Comparison of ENCODE assay signal across 8 mouse cellular contexts in the genomic region with DNA sequence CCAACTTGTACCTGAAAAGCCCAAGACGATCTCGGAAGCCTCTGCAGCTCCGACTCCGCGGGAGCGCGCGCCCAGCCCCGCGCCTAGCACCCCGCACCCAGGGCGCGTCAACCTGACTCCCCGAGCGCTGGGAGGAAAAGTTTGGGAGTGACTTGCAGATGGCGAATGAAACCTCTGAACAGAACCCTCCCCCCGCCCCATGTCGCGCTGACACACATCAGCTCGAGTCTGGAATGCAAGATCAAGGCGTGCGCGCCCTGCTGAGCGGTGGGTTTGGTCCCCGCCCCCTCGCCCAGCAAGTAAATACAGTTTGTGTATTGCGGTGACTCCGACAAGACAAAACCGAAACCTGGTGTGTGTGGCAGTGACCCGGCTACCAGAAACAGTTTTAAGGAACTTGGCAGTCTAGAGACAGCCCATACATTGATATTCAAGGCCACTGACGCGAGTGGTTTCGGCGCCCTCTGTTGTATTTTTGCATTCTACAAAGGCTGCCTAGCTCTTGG. TPM values are rescaled to one million over a fixed set of nuclear protein-coding genes. Genes with fewer than 3 reads are reported as not detected.
A peak's percentile ranks its signal among the peaks of the same experiment; 100 is the strongest.
DNase-seq lines count a peak whose midpoint lies in the region; ATAC-seq lines count a peak whose summit lies in the region.

A gene (minus strand): TSS at position 193 of the 506 bp plus-strand sequence.

- H3K4me3 ChIP-seq in forebrain, embryonic 16.5 days (replicated peaks; ENCODE audit: low read length), result peak within 1 kb of the TSS; percentile 86
- peak within 1 kb of the TSS; percentile 85 for H3K4me3 ChIP-seq in hindbrain, embryonic 13.5 days

- peak within 1 kb of the TSS; percentile 95 for H3K4me2 ChIP-seq in forebrain, embryonic 16.5 days (ENCODE audit: low read length)
- H3K4me2 ChIP-seq in hindbrain, embryonic 13.5 days, result peak within 1 kb of the TSS; percentile 90

- no peaks in the 10 kb centered on the region for H3K36me3 ChIP-seq in forebrain, embryonic 16.5 days (ENCODE audit: control insufficient read depth, insufficient read depth)
- H3K36me3 ChIP-seq in hindbrain, embryonic 13.5 days, result no peaks in the 10 kb centered on the region

- WGBS in forebrain, embryonic 16.5 days, result under 1% methylated on average over 34 of the region's 34 CpGs
- WGBS in hindbrain, embryonic 13.5 days, result under 1% methylated on average over 34 of the region's 34 CpGs

- peaks cover 17% of the 10 kb centered on the region for H3K4me1 ChIP-seq in forebrain, embryonic 16.5 days (replicated peaks; ENCODE audit: control insufficient read depth, insufficient read depth, low read length)
- peaks cover 47% of the 10 kb centered on the region for H3K4me1 ChIP-seq in hindbrain, embryonic 13.5 days (replicated peaks)

- ATAC-seq in forebrain, embryonic 16.5 days, result peak; percentile 47
- peak; percentile 30; the same call in 1 of the 2 replicates for ATAC-seq in hindbrain, embryonic 13.5 days (ENCODE audit: low FRiP score)

- H3K27me3 ChIP-seq in forebrain, embryonic 16.5 days (replicated peaks; ENCODE audit: control insufficient read depth, insufficient read depth, low read length), result no peaks in the 10 kb centered on the region
- H3K27me3 ChIP-seq in hindbrain, embryonic 13.5 days, result no peaks in the 10 kb centered on the region

- H3K27ac ChIP-seq in forebrain, embryonic 16.5 days (ENCODE audit: low read length), result peak within 1 kb of the TSS; percentile 90
- peak within 1 kb of the TSS; percentile 93 for H3K27ac ChIP-seq in hindbrain, embryonic 13.5 days

- H3K9me3 ChIP-seq in forebrain, embryonic 16.5 days (ENCODE audit: control insufficient read depth, low read length), result no peaks in the 10 kb centered on the region
- no peaks in the 10 kb centered on the region for H3K9me3 ChIP-seq in hindbrain, embryonic 13.5 days

- peak within 1 kb of the TSS; percentile 91 for H3K9ac ChIP-seq in forebrain, embryonic 16.5 days (replicated peaks; ENCODE audit: low read depth, low read length)
- H3K9ac ChIP-seq in hindbrain, embryonic 13.5 days, result peak within 1 kb of the TSS; percentile 93

- DNase-seq in ES-CJ7 (ENCODE audit: low read depth, low spot score), result peak; percentile 90
- DNase-seq in brain, embryonic 18.5 days (ENCODE audit: low read depth, low spot score), result peak; percentile 18
- peak; percentile 54 to 68 for DNase-seq in layer of hippocampus, postnatal 14 days (ENCODE audit: low spot score in 2 of 2)
- peak; percentile 84 for DNase-seq in lung, postnatal 10 days
- peak; percentile 48 for DNase-seq in ovary, postnatal 36 days (ENCODE audit: low spot score)
- peak; percentile 67 to 73 for DNase-seq in thymus, postnatal 36 days

RNA-seq across cellular contexts. Expression of the gene that starts here (rescaled TPM):
- polyA plus RNA-seq in forebrain, embryonic 16.5 days (2015; fragmentation: Nextera tagmentation; extraction: Ambion mirVana), result 22.8 and 23.7 TPM in 2 replicates
- 22.2 and 24.4 TPM in 2 replicates for polyA plus RNA-seq in hindbrain, embryonic 13.5 days (2015; fragmentation: Nextera tagmentation; extraction: Ambion mirVana)
- 10 to 100 TPM; 33.8 to 37.6 TPM for total RNA-seq in layer of hippocampus, postnatal 14 days (2021)

Comparison
In these comparisons a context has a peak if more than half of its experiments do, and no peak if none do; other contexts are left out.
1. Peak in every context shown above with its lines: DNase-seq, ATAC-seq, H3K4me3 ChIP-seq and H3K27ac ChIP-seq.
2. DNase-seq: peak in every context shown above with its lines; median percentile 90 in ES-CJ7; 84 in lung, postnatal 10 days; 70 in thymus, postnatal 36 days; 61 in layer of hippocampus, postnatal 14 days; 48 in ovary, postnatal 36 days; 18 in brain, embryonic 18.5 days.